Mouse (Mus musculus): ENCODE measurements around the gene Cmtm4.
A peak's percentile ranks its signal among the peaks of the same experiment; 100 is the strongest.

Gene Cmtm4

DNA sequence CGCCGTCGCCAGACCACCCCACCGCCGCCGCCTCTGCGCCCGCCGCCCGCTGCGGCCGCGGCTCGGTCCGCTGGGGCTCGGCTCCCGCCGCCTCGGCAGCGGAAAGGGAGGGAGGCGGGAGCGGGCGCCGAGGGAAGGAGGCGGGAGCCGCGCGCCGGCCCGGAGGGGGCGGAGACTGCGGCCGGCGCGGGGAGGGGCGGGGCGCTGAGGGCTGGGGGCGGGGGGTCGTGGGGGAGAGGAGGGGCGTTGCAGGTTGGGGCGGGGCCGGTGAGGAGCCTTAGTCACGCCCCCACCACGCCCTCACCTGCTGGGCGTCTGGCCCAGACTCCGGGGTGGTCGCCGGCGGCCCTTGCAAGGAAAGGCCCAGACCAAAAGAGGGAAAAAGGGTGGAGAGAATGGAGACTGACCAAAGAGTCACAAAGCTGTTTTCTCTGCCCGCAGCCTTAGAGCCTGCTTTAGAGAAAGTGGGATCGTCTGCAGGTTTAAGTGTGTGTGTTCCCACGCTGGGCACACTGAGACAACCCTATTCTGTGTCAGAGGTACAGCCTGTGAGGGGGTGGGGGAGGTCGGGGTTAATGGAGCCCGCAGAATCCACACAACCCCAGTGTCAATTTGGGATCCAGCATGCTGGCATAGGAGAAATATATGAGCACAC is at the start of gene Cmtm4:
Gene Cmtm4, minus strand, starts transcription at position 105 of the 655 bp plus-strand sequence.
- no peak for DNase-seq (ENCODE audit: low spot score in 2 of 2)

DNA sequence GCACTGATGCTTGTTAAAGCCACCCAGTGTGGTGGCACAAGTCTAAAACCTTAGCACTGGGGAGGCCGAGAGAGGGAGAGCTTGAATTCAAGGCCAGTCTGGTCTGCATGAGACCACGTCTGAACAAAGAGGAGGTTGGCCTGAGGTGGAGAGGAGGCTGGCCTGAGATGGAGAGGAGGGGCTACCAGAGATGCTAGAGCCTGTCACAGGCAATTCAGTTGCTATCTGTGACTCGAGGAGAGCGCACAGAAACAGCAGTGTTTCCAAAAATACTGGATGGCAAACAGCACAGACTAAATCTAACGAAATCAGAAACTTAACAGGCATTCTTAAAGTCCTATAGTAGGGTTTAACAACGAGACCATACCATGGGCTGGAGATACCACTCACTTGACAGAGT is 49.6 kb upstream of the Cmtm4 start:
- DNase-seq (ENCODE audit: low spot score in 2 of 2): no peak

DNA sequence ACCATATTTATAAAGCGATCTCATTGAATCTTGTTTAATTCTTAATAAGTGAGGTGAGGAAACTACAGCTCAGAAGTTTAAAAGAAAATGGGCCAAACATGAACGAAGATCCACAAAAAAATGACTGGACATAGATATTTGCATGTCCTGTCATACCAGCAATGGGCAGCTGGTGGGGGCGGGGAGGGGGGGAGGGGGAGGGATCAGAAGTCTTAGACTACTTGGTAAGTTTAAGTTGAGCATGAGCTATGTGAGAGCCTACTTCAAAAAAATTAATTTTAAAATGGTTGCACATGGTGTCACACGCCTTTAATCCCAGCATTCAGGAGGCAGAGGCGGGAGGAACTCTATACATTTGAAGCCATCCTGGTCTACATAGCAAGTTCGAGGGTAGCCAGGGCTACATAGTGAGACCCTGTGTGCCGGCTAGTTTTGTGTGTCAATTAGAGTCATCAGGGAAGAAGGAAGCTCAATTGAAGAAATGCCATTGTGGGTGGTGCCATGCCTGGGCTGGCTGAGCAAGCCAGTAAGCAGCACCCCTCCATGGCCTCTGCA is 47.6 kb upstream of the Cmtm4 start:
- no peak for DNase-seq (ENCODE audit: low spot score in 2 of 2)

DNA sequence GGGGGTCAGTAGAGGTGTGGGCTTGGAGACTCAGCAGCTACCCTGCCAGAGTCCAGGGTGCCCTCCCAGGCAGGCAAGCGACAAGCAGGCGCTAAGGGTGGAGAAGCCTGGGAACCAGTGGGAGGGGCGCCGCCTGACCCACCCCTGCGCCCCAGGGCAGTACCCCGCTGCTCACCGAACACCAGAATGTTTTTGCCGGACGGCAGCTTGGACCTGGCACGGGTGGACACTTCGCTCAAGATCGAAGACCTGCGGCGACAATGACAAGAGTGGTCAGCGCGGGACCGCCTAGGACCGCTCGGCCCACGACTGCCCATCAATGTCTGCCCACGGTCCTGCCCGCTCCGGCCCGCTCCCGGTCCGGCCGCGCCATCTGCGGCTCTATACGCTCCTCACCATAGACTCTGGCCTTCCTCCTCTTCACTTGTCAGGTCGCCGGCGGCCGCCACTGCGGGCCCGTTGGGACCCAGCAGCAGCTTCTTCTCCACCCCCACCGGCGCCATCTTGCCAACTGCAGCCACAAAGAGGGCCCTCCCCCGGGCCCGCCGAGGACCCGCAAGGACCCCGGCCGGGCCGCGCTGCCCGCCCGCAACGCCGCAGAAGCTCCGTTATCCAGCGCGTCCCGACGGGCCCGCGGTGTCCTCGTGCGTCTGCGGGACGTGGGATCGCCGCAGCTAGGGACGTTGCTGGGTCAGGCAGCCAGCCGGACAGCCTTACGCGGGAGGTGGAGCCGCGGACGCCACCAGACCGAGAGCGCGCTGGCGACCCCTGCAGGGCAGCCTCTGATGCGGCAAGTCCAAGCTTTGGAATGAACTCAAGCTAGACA is 46.9 kb upstream of the Cmtm4 start, which contains the start of gene Dync1li2:
Gene Dync1li2, minus strand, starts transcription at position 749 of the 826 bp plus-strand sequence.
- DNase-seq (ENCODE audit: low spot score in 2 of 2): peak; percentile 89 to 96

DNA sequence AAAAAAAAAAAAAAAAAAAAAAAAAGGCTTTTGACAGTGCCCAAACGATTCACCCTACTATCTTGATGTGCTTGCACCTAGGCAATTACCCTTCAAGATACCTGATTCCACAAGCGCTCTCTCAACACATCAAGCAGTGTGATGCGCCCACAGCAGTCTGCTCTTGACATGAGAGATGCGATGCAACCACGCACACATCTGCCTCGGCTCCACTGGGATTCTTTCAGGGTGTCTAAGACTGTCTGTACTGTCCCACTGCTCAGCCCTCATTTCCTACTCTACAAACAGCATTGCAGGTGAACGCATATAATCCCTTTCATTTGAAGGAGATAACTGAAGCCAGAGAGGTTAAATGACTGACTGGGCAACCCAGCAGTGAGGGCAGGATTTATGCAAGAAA is 46.0 kb upstream of the Cmtm4 start:
- DNase-seq (ENCODE audit: low spot score in 2 of 2): no peak

DNA sequence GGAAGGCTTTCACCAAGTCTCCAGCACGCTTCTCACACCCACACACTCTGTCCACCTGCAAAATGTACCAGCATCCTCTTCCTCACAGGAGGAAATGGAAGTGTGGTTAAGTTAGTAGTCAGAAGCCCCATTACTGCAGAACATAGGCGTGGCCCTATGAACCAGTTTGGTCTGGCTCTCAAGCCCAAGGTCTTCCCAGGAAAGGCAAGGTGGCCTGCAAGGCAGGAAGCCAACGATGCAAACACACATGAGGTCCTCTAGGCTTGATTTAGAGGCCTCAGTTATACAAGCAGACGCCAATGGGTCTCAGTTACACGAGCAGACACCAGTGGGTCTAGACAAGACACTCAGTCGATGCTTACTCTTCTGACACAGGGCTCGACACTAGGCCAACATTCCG is 43.9 kb upstream of the Cmtm4 start:
- DNase-seq (ENCODE audit: low spot score in 2 of 2): no peak

DNA sequence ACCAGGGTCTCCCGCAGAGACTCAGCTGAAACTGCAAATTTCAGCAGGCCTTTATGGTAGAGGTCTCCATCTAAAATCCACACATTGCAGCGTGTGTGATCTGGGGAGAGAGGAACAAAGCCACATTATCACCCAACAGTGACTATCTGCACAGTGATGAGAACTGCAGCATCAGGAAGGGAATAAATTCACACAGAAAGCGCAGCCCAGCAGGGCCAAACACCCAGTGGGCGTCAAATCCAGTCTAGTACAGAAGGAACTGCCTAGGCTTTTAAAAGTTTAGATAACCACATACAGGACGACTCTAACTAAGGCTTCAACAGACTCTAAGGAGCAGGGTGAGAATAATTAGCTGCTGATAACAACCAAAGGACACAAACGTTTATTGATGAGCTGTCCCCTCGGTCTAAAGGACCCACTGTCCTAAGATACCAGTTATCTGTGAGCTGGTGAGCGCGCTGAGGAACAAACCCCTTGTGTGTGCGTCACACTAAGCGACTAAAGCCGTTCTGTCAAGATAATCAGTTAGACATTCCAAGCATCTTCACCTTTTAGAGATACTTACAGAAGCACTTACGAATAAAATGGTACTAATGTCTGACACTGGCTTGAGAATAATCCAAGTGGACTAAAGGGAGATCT is 42.0 kb upstream of the Cmtm4 start:
- no peak for DNase-seq (ENCODE audit: low spot score in 2 of 2)

DNA sequence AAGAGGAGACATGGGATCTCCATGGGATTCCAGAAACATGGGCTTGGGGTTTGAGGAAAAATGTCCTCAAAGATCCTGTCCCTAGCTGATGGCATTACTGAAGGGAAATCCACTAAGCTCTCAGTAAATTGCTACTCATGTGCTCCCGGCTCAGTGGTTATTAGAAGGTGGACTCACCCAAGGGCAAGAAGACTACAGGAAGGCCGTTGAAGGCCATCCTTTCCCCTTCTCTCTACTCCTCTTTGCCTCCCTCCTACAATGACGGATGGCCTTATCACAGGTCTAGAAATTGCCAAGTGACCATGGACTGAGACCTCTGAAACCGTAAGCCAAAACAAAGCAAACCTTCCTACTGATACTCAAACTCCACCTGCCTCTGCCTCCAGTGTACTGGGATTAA is 41.0 kb upstream of the Cmtm4 start:
- DNase-seq (ENCODE audit: low spot score in 2 of 2): no peak

DNA sequence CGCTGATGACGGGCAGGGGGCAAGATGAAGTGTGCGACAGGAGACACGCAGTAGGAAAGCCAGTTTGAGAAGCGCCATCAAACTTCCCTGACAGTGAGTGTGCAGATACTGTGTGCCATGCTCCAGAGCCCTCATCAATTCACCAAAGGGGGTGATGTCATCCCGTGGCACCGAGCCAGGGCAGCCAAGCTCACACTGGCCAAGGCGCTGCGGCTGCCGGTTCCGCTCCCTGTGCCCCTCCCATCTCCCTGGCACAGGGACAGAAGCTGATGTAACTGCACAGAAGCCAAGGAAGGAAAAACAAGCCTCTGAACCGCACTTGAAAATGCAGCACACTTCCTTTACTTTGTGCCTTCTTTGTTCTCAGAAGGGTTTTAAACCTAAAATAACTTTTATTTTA is 40.4 kb upstream of the Cmtm4 start:
- peak; percentile 95 to 99 for DNase-seq (ENCODE audit: low spot score in 2 of 2)

DNA sequence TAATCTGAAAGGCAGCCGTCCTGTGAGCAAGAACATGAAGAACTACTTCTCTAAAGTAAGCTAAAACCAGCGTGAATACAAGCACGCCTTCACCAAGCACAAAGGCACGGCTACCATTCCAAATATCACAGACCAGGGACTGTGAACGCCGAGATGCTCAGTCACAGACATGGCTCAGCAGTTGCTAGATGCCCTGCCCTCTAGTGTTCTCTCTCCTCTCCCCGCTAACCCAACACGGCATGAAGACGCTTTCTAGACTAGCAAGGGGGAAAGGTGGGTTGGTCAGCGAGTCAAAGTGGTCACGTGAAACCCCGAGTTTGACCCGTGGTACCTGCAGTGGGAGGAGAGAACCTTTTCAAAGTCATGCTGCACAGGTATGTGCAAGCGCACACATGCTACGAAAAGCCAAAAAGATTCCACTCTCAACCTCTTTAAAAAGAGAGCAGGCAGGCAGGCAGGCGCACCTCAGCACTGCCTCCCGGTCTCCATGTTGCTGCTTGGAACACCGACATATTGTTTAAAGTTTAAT is 39.3 kb upstream of the Cmtm4 start:
- no peak for DNase-seq (ENCODE audit: low spot score in 2 of 2)

DNA sequence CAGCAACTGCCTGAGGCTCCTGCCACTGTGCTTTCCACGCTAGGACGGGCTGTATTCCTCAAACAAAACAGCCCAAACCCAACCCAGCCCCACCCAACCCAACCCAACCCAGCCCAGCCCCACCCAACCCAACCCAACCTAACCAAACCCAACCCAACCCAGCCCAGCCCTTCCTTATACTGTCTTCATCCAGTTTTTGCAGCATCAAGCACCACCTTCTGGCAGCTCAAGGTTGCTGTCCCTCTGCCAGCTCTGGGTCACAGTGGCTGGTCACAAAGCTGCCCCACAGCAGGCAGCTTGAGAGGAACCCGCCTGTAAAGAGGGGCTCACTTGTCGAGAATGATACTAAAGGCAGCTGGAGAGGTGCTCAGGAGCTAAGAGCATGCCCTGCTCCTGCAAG is 38.7 kb upstream of the Cmtm4 start:
- DNase-seq (ENCODE audit: low spot score in 2 of 2): no peak

DNA sequence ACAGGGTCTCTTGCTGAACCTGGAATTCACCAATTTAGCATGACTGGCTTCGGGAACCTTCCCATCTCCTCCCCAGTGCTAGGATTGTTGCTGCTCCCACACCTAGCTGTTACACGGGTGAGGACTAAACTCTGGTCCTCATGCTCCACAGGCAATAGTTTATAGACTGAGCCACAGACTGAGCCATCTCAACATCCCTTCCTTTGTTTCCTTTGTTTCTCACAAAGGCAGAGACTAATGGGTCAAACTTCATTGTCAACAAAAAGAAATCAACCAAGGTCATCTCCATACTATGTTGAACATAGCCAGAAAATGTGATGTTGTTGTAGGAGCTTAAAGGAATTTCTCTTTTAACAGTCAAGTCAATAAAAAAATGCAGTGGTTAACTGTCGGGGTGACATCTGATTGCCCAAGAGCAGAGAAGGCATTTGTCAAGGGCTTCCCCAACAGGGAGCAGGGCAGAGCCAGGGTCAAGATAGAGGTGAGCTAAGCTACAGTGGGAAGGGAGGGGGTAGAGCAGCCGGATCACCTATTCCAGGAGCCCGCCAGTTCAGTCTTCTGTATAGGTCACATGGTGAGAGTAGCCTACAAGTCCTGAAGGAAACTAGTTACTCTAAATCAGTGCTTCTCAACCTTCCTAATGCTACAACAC is 37.7 kb upstream of the Cmtm4 start:
- DNase-seq (ENCODE audit: low spot score in 2 of 2): no peak

DNA sequence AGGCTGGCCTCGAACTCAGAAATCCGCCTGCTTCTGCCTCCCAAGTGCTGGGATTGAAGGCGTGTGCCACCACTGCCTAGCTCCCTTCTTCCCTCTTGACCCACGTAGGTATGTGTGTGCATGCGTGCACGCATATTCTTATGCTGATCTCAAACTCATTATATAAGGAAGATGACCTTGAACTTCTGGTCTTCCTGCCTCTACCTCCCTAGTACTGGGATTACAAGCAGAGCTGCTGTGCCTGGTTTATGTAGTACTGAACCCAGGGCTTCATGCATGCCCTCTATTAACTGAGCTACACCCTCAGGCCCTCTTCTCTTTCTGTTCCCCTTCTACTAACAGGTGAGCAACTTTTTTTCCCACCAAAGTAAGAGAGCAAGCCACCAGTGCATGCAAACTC is 37.0 kb upstream of the Cmtm4 start:
- no peak for DNase-seq (ENCODE audit: low spot score in 2 of 2)

DNA sequence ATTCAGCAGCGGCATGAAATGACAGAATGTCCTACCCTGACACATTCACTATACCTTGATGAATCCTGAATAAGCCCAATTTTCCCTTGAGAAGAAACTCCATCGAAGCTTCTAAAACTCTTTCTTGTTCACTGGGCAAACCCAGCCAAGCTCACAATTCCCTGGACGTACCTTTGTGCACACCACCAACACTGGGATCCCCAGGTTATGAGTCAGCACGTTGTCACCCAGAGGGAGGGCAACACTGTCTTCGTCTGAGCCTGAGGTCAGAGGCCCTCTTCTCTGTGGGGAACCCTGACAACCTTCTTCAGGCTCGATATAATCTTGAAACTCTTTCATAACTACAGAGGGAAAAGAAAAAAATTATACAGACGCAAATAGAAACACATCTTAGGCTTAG is 34.6 kb upstream of the Cmtm4 start:
- DNase-seq (ENCODE audit: low spot score in 2 of 2): no peak

DNA sequence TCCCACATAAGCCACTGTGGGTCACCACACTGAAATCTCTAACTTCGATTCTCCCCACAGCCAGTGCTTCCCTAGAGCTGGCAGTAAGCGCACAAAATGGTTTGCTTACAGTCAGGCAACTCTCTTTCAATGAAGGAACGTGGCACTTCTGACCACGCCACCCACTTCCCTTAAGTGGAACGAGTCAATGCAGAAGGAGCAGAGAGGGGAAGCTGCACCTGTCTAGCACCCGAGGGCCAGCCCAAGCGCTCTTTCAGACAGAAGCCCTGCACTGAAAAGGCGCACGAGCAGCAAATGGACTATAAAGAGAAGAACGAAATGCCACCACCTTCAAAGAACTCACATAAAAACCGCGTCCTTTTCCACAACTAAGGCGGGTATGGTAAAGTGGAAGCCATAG is 32.1 kb upstream of the Cmtm4 start:
- DNase-seq (ENCODE audit: low spot score in 2 of 2): no peak

DNA sequence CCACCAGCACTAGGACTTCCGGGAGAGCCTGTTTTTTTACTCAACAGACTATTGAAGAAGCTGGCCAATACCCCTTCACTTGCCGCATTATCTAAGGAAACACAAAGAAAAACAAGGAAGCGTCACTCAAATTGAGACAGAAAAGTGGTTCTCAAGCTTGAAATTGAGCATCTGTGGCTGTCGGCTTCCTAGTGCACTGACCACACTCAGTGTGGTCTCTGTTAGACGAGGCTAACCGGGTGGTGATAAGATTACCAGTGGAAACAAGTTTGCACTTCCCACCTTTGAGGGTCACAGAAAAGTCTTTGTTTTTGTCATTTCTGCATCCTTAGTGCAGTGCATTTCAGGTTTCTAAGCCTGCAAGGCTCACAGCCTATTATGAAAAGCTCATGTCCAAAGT is 26.7 kb upstream of the Cmtm4 start:
- DNase-seq (ENCODE audit: low spot score in 2 of 2): no peak

DNA sequence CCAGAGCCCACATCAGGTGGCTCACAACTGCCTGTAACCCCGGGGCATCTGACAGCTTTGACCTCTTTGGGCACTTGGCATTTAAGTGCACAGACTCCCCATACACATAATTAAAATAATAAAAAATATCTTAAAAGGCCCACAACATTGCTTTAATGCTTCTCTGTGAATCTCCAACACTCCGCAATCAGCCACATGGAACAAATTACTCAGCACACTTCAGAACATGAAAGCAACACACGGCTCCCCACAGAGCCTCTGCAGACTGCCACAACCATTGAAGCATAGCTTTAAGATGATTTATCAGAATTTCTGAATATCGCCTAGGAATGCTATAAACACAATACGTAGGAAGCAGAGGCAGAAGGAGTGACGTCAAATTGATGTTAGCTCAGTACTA is 20.4 kb upstream of the Cmtm4 start:
- no peak for DNase-seq (ENCODE audit: low spot score in 2 of 2)

DNA sequence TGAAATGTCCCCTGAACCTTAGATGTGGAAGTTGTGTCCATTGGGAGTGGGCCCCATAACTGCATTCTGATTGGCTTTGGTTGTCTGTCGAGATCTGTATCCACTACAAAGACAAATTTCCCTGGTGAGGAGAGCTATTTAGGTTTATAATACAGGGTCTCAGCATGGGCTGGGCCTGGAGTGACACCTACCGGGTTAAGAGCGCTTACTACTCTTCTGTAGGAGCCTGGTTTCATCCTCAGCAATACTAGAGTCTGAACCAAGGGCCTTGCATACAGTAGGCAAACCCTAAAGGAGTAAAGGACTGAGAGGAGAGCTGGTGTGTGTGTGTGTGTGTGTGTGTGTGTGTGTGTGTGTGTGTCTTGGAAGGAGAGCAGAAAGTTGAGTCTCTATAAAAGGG is 18.6 kb upstream of the Cmtm4 start:
- DNase-seq (ENCODE audit: low spot score in 2 of 2): no peak

DNA sequence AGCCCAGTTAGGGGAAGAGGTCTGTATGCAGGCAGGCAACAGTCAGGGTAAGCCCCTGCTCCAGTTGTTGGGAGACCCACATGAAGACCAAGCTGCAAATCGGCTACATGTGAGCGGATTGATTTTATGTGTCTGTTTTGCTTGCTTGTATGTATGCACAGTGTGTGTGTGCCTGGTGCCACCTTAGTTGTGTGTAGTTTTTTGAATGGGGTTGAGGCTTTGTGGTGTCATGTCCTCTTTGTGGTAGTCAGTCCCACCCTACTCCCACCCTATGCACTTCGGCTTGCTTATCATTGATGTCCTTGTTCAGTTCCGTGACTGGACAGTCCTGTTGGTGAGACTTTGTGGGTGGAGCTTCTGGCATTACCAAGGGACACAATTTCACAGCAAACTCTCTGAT is 18.2 kb upstream of the Cmtm4 start:
- DNase-seq (ENCODE audit: low spot score in 2 of 2): no peak

DNA sequence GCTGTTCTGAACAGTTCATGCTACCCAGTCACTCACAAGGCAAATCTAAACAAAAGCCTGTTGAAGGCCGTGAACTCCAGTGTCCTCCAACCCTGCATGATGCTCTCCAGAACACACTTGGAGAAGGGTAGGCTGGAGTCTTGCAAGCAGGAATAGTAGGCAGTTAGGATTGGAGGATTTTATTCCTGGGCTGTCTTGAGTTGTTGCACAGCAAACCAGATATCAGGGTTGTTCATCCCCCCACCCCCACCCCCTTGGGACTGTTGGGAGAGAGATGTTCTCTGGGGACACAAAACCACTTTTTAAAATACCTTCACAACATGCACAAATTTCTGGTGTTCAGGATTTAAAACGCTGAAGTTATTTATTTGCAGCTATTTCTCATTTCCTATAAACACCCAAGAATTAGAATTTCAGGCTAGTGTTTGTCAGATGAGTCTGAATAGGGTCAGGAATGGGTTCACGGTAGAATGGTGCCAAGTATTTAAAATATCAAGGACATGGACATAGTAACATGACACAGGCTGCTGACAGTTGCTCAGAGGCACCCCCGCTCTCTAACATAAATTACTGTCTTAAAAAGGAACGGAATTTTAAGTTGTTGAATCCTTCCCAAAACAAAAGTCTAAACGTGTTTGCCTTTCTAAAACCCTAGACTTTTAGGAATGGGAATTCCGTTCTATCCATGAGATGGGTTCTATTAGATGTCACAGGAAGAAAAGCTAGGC is 17.4 kb upstream of the Cmtm4 start:
- DNase-seq (ENCODE audit: low spot score in 2 of 2): no peak

DNA sequence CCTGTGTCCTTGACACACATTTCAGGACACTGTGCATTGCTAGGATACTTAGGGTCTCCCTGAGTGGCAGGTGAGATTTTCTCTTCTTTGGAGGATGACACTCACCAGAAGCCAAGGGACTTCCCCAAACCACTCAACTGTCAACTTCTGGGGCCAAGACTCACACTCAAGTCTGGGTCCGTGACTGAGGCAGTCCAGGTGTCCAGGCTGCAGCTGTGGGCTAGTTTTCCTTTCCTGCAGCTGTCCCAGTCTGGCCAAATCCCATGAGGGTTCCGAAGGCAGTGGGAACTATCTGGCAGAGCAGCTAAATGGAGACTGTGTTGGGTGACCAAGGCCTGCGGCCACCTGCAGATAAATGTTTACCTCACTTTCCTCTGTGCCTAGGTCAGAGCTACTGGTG is 16.4 kb upstream of the Cmtm4 start:
- no peak for DNase-seq (ENCODE audit: low spot score in 2 of 2)

Data from cerebellum, postnatal 4 days (tissue).